Mouse (Mus musculus): ENCODE measurements around the gene Bcl2.

Gene Bcl2

DNA sequence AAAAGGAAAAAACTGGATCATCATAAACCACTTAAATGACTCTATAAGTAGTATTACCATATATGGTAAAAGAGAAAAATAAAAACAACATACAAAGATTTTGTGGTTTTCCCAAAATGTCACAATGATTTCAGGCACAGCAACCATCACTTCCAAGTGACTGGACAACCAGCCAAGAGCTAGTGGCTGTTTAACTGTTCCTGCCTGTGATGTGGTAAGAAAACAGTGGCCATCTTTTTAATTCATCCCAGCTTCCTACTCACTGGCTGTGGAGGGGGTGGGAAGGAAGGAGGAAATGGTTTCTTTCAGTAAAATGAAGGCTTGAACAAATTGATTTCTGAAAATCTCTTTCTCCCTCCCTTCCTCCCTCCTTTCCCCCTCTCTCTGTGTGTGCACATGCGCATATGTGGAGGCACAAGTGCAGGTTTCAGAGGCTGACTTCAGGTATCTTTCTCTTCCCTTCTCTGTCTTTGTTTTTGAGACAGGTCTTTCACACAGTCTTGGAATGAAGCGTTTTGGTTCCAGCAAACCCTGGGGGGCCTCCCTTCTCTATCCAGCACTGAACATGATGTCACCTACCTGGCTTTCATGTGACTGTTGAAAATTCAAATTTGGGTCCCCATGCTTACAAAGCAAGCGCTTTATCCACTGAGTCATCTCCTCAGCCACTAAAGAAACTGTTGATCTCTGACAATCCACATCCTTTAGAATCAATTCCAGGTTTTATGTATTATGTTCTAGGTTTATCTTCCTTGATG is 93.7 kb downstream of the Bcl2 start:
- DNase-seq (ENCODE audit: low read depth): peak; percentile 44

DNA sequence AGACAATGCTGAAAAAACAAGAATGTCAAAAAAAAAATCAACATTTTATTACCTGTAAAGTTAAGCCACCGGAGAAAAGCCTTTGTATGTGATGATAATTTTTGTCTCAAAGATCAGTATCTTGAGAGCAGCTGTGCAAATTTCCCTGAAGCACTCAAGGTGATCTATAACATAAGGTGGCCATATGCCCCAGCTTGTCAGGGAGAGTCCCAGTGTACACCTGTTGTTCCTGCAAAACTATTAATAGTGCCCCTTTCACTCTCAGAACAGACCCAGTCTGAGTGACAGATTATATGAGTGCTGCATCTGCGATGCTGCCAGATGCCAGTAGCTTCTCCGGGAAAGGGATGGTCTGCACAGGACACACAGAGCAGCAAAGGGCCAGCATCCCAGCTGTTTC is 95.3 kb downstream of the Bcl2 start:
- DNase-seq (ENCODE audit: low read depth): no peak

- DNase-seq (ENCODE audit: low read depth): no peak
These were observed 97.1 kb downstream of the Bcl2 start for GRCm38 (mm10) chr1:106616955-106617354.

- DNase-seq (ENCODE audit: low read depth): no peak
These were observed 100.7 kb downstream of the Bcl2 start for GRCm38 (mm10) chr1:106613371-106613770.

DNA sequence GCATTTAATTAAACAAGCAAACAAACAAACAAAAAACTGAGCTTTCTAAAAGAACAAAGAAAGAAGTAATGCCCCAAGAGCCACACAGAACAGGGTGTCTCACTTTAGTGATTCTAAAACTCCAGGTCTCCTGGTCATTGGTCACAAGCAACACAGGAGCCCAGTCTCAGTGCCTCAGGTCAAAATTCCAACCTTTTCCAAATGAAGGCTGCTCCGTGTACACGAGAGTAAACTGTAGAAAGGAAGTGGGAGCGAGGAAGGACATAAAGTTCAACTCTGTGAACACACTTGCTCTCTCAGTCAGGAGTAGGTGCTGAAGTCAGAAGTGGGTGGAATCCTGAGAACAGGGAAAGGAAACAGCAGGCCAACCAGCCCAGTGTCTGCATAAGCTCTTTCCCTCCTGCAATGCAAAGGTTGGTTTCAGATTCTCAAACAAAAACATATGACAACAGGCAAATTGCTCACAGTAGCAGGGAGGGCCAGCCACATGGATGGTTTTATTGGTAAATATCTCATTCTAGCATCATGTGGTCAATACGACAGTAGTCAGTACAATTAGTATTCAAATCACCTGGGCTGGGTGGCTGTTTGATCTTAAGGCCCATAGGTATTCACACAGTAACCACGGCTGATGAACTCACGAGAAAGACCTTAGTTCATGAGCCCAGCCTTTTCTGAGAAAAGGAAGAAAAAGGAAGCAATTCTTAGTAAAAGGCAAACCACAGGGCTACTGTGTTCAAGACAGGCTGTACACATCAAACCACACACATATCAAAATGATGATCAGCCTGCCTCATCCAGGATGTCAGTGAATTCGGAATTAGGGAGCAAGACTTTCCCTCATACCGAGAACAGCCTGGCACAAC is 101.7 kb downstream of the Bcl2 start:
- no peak for DNase-seq (ENCODE audit: low read depth)

- DNase-seq (ENCODE audit: low read depth): no peak
These were observed 102.8 kb downstream of the Bcl2 start for GRCm38 (mm10) chr1:106611246-106611645.

- DNase-seq (ENCODE audit: low read depth): no peak
These were observed 105.8 kb downstream of the Bcl2 start for GRCm38 (mm10) chr1:106608098-106608778.

DNA sequence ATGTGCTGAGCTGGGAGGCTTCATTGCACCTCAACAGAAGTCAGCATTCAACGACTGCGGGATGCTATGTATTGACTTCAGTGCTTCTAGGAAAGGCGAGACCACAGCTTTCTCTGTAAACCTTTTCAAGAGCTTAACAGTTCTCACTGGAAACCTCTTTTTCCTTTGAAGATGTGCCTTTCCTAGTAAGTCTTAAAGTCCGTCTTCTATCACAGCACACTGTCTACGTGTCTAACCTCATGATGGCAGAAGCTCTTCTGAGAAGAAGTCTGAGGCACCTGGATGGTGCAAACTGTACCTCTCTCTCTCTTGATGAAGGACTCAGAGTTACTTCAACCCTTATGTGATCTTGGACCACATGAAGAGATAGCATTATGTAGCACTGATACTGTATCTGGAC is 107.1 kb downstream of the Bcl2 start:
- DNase-seq (ENCODE audit: low read depth): no peak

- DNase-seq (ENCODE audit: low read depth): no peak
These were observed 110.7 kb downstream of the Bcl2 start for GRCm38 (mm10) chr1:106603406-106603805.

- DNase-seq (ENCODE audit: low read depth): peak; percentile 48
These were observed 111.1 kb downstream of the Bcl2 start for GRCm38 (mm10) chr1:106602941-106603340.

DNA sequence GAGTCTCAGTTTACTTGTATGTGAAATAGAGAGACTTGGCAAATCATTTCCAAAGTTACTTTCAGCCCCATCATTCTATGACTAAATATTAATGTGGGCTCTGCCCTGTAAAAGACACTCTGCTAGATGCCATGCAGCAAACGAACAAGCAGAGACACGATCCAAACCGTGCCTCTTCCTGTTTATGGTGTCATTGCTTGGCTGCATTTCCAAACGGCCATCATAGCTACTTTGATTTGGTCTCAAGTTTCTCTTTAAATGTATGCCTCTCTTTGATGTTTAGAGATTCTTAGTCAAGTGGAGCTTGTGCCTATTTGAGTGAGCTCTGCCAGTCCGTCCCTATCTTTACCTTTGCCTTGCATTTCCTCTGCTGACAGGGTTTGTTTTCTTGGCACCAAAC is 111.5 kb downstream of the Bcl2 start:
- no peak for DNase-seq (ENCODE audit: low read depth)

DNA sequence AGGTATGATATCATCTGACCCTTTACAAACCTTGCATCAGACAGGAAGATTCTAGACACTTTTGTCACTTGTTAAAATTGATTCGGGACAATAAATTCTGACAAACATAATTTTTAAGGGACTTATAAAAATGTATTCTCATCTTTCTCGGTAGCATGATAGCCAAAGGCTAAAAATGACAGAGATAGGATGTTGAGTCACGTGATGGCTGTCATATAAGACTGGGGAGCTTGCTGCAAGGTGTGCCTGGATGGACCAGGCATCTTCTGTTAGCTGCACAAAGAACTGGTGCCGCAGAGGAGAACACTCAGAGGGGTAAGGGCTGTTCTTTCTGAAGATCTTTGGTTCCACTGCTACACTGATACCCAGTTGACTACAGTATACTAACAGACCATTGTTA is 112.8 kb downstream of the Bcl2 start:
- no peak for DNase-seq (ENCODE audit: low read depth)

- DNase-seq (ENCODE audit: low read depth): no peak
These were observed 113.2 kb downstream of the Bcl2 start for GRCm38 (mm10) chr1:106600841-106601240.

GRCm38 (mm10) chr1:106598292-106598583 is 115.8 kb downstream of the Bcl2 start:
- no peak for DNase-seq (ENCODE audit: low read depth)

DNA sequence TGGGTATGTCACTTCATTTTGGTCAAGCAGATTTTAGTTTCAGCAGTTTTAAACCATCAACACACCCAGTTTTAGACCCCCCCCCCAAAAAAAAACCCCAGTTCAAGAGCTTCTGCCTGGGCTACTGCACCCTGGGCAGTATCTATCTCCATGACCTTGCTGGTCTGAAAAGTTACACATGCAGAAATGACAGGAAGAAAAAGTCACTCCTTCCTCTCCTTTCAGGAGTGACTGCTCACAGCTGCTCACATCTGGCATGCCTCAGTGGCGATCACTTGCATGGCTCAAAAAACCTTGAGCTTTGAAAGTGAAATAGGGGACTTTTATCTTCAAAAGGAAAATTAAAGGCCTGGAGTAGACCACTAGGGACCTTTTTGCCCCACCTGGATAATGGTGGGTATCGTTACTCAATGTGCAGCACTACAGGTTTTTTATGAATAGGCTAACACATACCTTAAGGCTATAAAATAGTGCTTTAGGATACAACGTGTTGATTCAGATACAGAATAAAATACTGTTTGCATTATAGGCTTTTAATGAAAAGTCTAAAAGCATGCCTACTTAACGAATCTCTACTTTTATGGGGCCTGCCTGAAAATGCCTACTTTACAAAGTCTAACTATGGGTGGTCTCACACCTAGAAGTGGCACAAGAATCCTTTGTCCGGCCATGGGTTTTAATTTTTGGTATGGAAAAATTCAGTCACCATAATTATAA is 116.3 kb downstream of the Bcl2 start:
- no peak for DNase-seq (ENCODE audit: low read depth)

GRCm38 (mm10) chr1:106596380-106596779 is 117.7 kb downstream of the Bcl2 start:
- DNase-seq (ENCODE audit: low read depth): no peak

DNA sequence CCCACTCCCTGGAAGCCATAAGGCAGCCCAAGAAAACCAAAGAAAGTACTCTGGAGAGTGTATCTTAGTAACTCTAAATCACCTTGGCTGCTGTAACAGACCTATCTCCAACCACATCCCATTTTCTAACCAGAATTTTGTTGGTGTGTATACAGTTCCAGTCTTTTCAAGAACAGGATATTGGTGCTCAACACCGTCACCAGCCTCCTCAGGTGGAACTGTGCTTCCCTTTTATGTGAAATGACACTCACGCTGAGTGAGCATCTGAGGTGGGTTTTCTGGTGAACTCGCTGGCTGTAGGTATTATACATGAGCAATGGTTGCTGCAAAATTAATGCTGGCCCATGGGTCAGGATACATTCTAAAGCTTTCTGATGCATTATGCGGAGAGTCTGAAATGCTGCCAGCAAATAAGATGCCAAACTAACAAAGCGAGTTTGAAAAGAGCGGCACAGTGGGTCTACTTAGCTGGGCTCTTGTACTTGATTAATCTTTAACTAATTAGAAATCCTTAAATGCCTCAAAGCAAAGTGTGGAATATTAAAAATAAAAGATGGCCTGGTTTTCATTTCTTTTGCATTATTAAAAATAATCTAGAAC is 118.7 kb downstream of the Bcl2 start:
- no peak for DNase-seq (ENCODE audit: low read depth)

GRCm38 (mm10) chr1:106591180-106591774 is 122.8 kb downstream of the Bcl2 start:
- no peak for DNase-seq (ENCODE audit: low read depth)

GRCm38 (mm10) chr1:106589141-106589540 is 124.9 kb downstream of the Bcl2 start:
- no peak for DNase-seq (ENCODE audit: low read depth)

GRCm38 (mm10) chr1:106587866-106588470 is 126.1 kb downstream of the Bcl2 start:
- no peak for DNase-seq (ENCODE audit: low read depth)

DNA sequence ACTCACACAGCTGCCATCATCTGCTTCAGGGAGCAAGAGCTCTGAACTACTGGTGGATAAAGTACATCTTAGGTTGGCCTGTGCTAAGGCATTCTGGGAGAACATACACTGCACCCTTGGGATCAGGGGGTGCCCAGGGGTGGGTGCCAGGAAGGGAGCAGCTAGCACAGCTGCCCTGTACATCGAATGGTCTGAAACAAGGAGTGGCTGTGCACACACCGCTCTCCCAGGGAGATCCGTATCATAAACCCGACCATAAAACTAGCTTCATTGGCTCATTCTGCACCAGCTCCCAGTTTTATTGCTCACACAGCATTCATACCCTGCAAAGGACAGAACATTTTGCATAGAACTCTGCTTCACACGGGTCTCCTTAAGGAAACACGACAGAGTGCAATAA is 127.3 kb downstream of the Bcl2 start:
- no peak for DNase-seq (ENCODE audit: low read depth)
